ENCODE assay signal across 11 mouse cellular contexts in genomic region chr11:6567951-6568350, GRCm38 (mm10). TPM values are rescaled to one million over a fixed set of nuclear protein-coding genes. Genes with fewer than 3 reads are reported as not detected.
DNase-seq lines count a peak whose midpoint lies in the region; ATAC-seq and TF ChIP-seq lines count a peak whose summit lies in the region.
"Had no signal": no experiment of that assay in that cellular context is flagged by ENCODE, and none has a peak within 500 bp of the region (broad histone marks: within the 10 kb centered on the region; RNA-seq: fewer than 3 reads in every experiment).

No protein-coding gene starts in this region.

- peaks cover 41% of the 10 kb centered on the region for H3K36me3 ChIP-seq in heart, embryonic 10.5 days
- no peaks in the 10 kb centered on the region; the same call in 1 of the 2 replicates for H3K36me3 ChIP-seq in heart, embryonic 11.5 days (ENCODE audit: control insufficient read depth, insufficient read depth, low read length)
- H3K36me3 ChIP-seq in midbrain, embryonic 13.5 days: peaks cover 10% of the 10 kb centered on the region
- no peaks in the 10 kb centered on the region for H3K36me3 ChIP-seq in midbrain, postnatal 0 days (ENCODE audit: insufficient read depth, low read length)
- H3K36me3 ChIP-seq in hindbrain, embryonic 15.5 days: 0 out of 2 replicates have a peak, but pooled peaks cover 5% of the 10 kb centered on the region

- no peak overlapping the region for H3K9ac ChIP-seq in heart, embryonic 11.5 days (ENCODE audit: low read depth, low read length)
- peak overlapping the region; percentile 32; the same call in 1 of the 2 replicates for H3K9ac ChIP-seq in midbrain, embryonic 13.5 days (replicated peaks)
- no peak overlapping the region for H3K9ac ChIP-seq in midbrain, postnatal 0 days (replicated peaks; ENCODE audit: low read length, poor library complexity, severe bottlenecking)
- no peak overlapping the region for H3K9ac ChIP-seq in hindbrain, embryonic 15.5 days
- H3K9ac ChIP-seq: limb, embryonic 15.5 days had no signal

- no peak overlapping the region for H3K27ac ChIP-seq in heart, embryonic 10.5 days
- H3K27ac ChIP-seq in heart, embryonic 11.5 days (ENCODE audit: low read depth, low read length): no peak overlapping the region
- H3K27ac ChIP-seq in midbrain, embryonic 13.5 days: peak overlapping the region; percentile 73
- no peak overlapping the region for H3K27ac ChIP-seq in midbrain, postnatal 0 days (ENCODE audit: low read depth, low read length)
- peak overlapping the region; percentile 72 for H3K27ac ChIP-seq in hindbrain, embryonic 15.5 days (replicated peaks)
- H3K27ac ChIP-seq: limb, embryonic 15.5 days had no signal

- ATAC-seq in heart, embryonic 11.5 days (replicated peaks; ENCODE audit: insufficient number of reproducible peaks, low FRiP score, low TSS enrichment): no peak
- ATAC-seq in midbrain, embryonic 13.5 days: no peak
- no peak for ATAC-seq in midbrain, postnatal 0 days (ENCODE audit: low FRiP score)
- no peak for ATAC-seq in hindbrain, embryonic 15.5 days (ENCODE audit: low FRiP score, low read depth)

- 0 out of 2 replicates have a peak overlapping the region, but pooled peaks have one; percentile 16 for H3K4me3 ChIP-seq in heart, embryonic 10.5 days
- H3K4me3 ChIP-seq in heart, embryonic 11.5 days (ENCODE audit: low read depth, low read length): no peak overlapping the region
- H3K4me3 ChIP-seq in midbrain, embryonic 13.5 days (replicated peaks): no peak overlapping the region
- H3K4me3 ChIP-seq in midbrain, postnatal 0 days (ENCODE audit: low read depth, low read length): no peak overlapping the region
- H3K4me3 ChIP-seq in hindbrain, embryonic 15.5 days: no peak overlapping the region
- H3K4me3 ChIP-seq: limb, embryonic 15.5 days had no signal

- DNase-seq in heart, embryonic 10.5 days (ENCODE audit: low spot score): no peak
- no peak for DNase-seq in midbrain, postnatal 0 days (ENCODE audit: low spot score)
- peak; percentile 82 for DNase-seq in naive thymus-derived CD4-positive, alpha-beta T cell, adult 2 months (ENCODE audit: low read depth)
- DNase-seq in spleen, adult 12 weeks (ENCODE audit: low spot score): no peak
- no peak for DNase-seq in gastrocnemius, adult 18-20 months (ENCODE audit: low spot score)
- DNase-seq: cerebellum, adult 11 months; thymus, postnatal 36 days had no signal

- WGBS in heart, embryonic 10.5 days: 45% methylated on average over 8 of the region's 8 CpGs
- WGBS in heart, embryonic 11.5 days (ENCODE audit: insufficient replicate concordance): 31% methylated on average over 8 of the region's 8 CpGs
- WGBS in midbrain, embryonic 13.5 days: 88% methylated on average over 8 of the region's 8 CpGs
- 86% methylated on average over 8 of the region's 8 CpGs for whole genome bisulfite sequencing in midbrain, postnatal 0 days
- 80% methylated on average over 8 of the region's 8 CpGs for WGBS in hindbrain, embryonic 15.5 days

- peaks cover 33% of the 10 kb centered on the region for H3K4me1 ChIP-seq in heart, embryonic 10.5 days
- H3K4me1 ChIP-seq in heart, embryonic 11.5 days (ENCODE audit: control insufficient read depth, insufficient read depth, low read length): peaks cover 15% of the 10 kb centered on the region
- peaks cover 24% of the 10 kb centered on the region for H3K4me1 ChIP-seq in midbrain, embryonic 13.5 days (replicated peaks)
- peaks cover 12% of the 10 kb centered on the region for H3K4me1 ChIP-seq in midbrain, postnatal 0 days (ENCODE audit: insufficient read depth, low read length)
- H3K4me1 ChIP-seq in hindbrain, embryonic 15.5 days (replicated peaks): peaks cover 21% of the 10 kb centered on the region
- H3K4me1 ChIP-seq: limb, embryonic 15.5 days had no signal

- H3K4me2 ChIP-seq in heart, embryonic 11.5 days: no peak overlapping the region
- no peak overlapping the region for H3K4me2 ChIP-seq in midbrain, embryonic 13.5 days (replicated peaks)
- H3K4me2 ChIP-seq in midbrain, postnatal 0 days (ENCODE audit: low read depth, low read length, poor library complexity, severe bottlenecking): no peak overlapping the region
- H3K4me2 ChIP-seq in hindbrain, embryonic 15.5 days: no peak overlapping the region
- H3K4me2 ChIP-seq: limb, embryonic 15.5 days had no signal

- H3K27me3 ChIP-seq in heart, embryonic 10.5 days (ENCODE audit: insufficient read depth, poor library complexity, severe bottlenecking): no peaks in the 10 kb centered on the region
- H3K27me3 ChIP-seq in heart, embryonic 11.5 days (ENCODE audit: control insufficient read depth, insufficient read depth, low read length): no peaks in the 10 kb centered on the region
- no peaks in the 10 kb centered on the region for H3K27me3 ChIP-seq in midbrain, embryonic 13.5 days
- H3K27me3 ChIP-seq in midbrain, postnatal 0 days (ENCODE audit: insufficient read depth, low read length): no peaks in the 10 kb centered on the region
- no peaks in the 10 kb centered on the region for H3K27me3 ChIP-seq in hindbrain, embryonic 15.5 days
- H3K27me3 ChIP-seq: limb, embryonic 15.5 days had no signal

- no peaks in the 10 kb centered on the region for H3K9me3 ChIP-seq in heart, embryonic 10.5 days
- no peaks in the 10 kb centered on the region for H3K9me3 ChIP-seq in heart, embryonic 11.5 days (replicated peaks; ENCODE audit: control insufficient read depth, low read length)
- H3K9me3 ChIP-seq in midbrain, embryonic 13.5 days: no peaks in the 10 kb centered on the region
- H3K9me3 ChIP-seq in midbrain, postnatal 0 days (ENCODE audit: low read length): no peaks in the 10 kb centered on the region
- H3K9me3 ChIP-seq in hindbrain, embryonic 15.5 days: no peaks in the 10 kb centered on the region
- H3K9me3 ChIP-seq: limb, embryonic 15.5 days had no signal

- TF ChIP-seq CTCF in midbrain, postnatal 0 days (IDR thresholded peaks at IDR 0.05): no peak

RNA-seq across cellular contexts. Expression of gene Ccm2, which starts 21.3 kb away (rescaled TPM):
- polyA plus RNA-seq in heart, embryonic 10.5 days (2016; fragmentation: Nextera tagmentation; extraction: Ambion mirVana): 86.1 and 108 TPM in 2 replicates
- polyA plus RNA-seq in heart, embryonic 11.5 days (2014; fragmentation: Nextera tagmentation; extraction: Ambion mirVana): 62.9 and 67.9 TPM in 2 replicates
- 82.4 and 87.8 TPM in 2 replicates for polyA plus RNA-seq in midbrain, embryonic 13.5 days (2015; fragmentation: Nextera tagmentation; extraction: Ambion mirVana)
- total RNA-seq in midbrain, postnatal 0 days (2014; rRNA removed): 45.6 and 71.3 TPM in 2 replicates
- 64.3 and 67.1 TPM in 2 replicates for polyA plus RNA-seq in midbrain, postnatal 0 days (2015; fragmentation: Nextera tagmentation; extraction: Ambion mirVana)
- 92.2 and 95.9 TPM in 2 replicates for polyA plus RNA-seq in hindbrain, embryonic 15.5 days (2015; fragmentation: Nextera tagmentation; extraction: Ambion mirVana)
- 10 to 100 TPM; 21.9 to 26.8 TPM for total RNA-seq in gastrocnemius, adult 18-20 months (2021)

RNA-seq across cellular contexts. Expression of gene Nacad, which starts 37.9 kb away (rescaled TPM):
- 2.4 and 2.9 TPM in 2 replicates for polyA plus RNA-seq in heart, embryonic 10.5 days (2016; fragmentation: Nextera tagmentation; extraction: Ambion mirVana)
- polyA plus RNA-seq in heart, embryonic 11.5 days (2014; fragmentation: Nextera tagmentation; extraction: Ambion mirVana): 1.3 TPM in 2 replicates
- polyA plus RNA-seq in midbrain, embryonic 13.5 days (2015; fragmentation: Nextera tagmentation; extraction: Ambion mirVana): 96.9 and 101 TPM in 2 replicates
- total RNA-seq in midbrain, postnatal 0 days (2014; rRNA removed): 86.9 and 92.3 TPM in 2 replicates
- polyA plus RNA-seq in midbrain, postnatal 0 days (2015; fragmentation: Nextera tagmentation; extraction: Ambion mirVana): 67.6 and 68.0 TPM in 2 replicates
- 85.3 and 89.8 TPM in 2 replicates for polyA plus RNA-seq in hindbrain, embryonic 15.5 days (2015; fragmentation: Nextera tagmentation; extraction: Ambion mirVana)
- total RNA-seq in gastrocnemius, adult 18-20 months (2021): under 1 TPM; 0.74 to 0.87 TPM

RNA-seq across cellular contexts. Expression of gene Myo1g, which starts 47.2 kb away (rescaled TPM):
- polyA plus RNA-seq in heart, embryonic 10.5 days (2016; fragmentation: Nextera tagmentation; extraction: Ambion mirVana): 0.69 and 1.6 TPM in 2 replicates
- polyA plus RNA-seq in heart, embryonic 11.5 days (2014; fragmentation: Nextera tagmentation; extraction: Ambion mirVana): 0.72 and 0.90 TPM in 2 replicates
- 0.27 and 0.32 TPM in 2 replicates for polyA plus RNA-seq in midbrain, embryonic 13.5 days (2015; fragmentation: Nextera tagmentation; extraction: Ambion mirVana)
- 0.99 and 1.5 TPM in 2 replicates for total RNA-seq in midbrain, postnatal 0 days (2014; rRNA removed)
- polyA plus RNA-seq in midbrain, postnatal 0 days (2015; fragmentation: Nextera tagmentation; extraction: Ambion mirVana): 0.38 and 0.62 TPM in 2 replicates
- polyA plus RNA-seq in hindbrain, embryonic 15.5 days (2015; fragmentation: Nextera tagmentation; extraction: Ambion mirVana): 0.39 and 0.54 TPM in 2 replicates
- total RNA-seq in gastrocnemius, adult 18-20 months (2021): under 1 TPM; 0.45 to 0.80 TPM

RNA-seq across cellular contexts. Expression of gene Tbrg4, which starts 57.9 kb away (rescaled TPM):
- 72.1 and 73.8 TPM in 2 replicates for polyA plus RNA-seq in heart, embryonic 10.5 days (2016; fragmentation: Nextera tagmentation; extraction: Ambion mirVana)
- 43.7 and 45.8 TPM in 2 replicates for polyA plus RNA-seq in heart, embryonic 11.5 days (2014; fragmentation: Nextera tagmentation; extraction: Ambion mirVana)
- 34.6 and 35.5 TPM in 2 replicates for polyA plus RNA-seq in midbrain, embryonic 13.5 days (2015; fragmentation: Nextera tagmentation; extraction: Ambion mirVana)
- total RNA-seq in midbrain, postnatal 0 days (2014; rRNA removed): 35.1 and 46.6 TPM in 2 replicates
- polyA plus RNA-seq in midbrain, postnatal 0 days (2015; fragmentation: Nextera tagmentation; extraction: Ambion mirVana): 31.3 and 31.4 TPM in 2 replicates
- polyA plus RNA-seq in hindbrain, embryonic 15.5 days (2015; fragmentation: Nextera tagmentation; extraction: Ambion mirVana): 31.8 and 33.0 TPM in 2 replicates
- 10 to 100 TPM; 62.9 to 64.4 TPM for total RNA-seq in gastrocnemius, adult 18-20 months (2021)

Comparison
In these comparisons a context has a peak if more than half of its experiments do, and no peak if none do; other contexts are left out.
1. H3K27ac ChIP-seq: peak in midbrain, embryonic 13.5 days (single experiment) and hindbrain, embryonic 15.5 days (single experiment); none in heart, embryonic 10.5 days (single experiment), heart, embryonic 11.5 days (single experiment) and midbrain, postnatal 0 days (single experiment).
2. RNA of gene Nacad, which starts 37.9 kb away (polyA plus RNA-seq): 96.9 to 101 TPM in midbrain, embryonic 13.5 days, 85.3 to 89.8 TPM in hindbrain, embryonic 15.5 days and 67.6 to 68.0 TPM in midbrain, postnatal 0 days; 2.4 to 2.9 TPM in heart, embryonic 10.5 days and 1.3 TPM in heart, embryonic 11.5 days; every median in the first group is over 10 times any median in the second.